Mouse (Mus musculus): ENCODE results near the gene Chrna9.

GRCm38 (mm10) chr5:65908751-65909150 is 26.0 kb upstream of the Chrna9 start:
- TF ChIP-seq POLR2A (IDR thresholded peaks at IDR 0.05; ENCODE audit: low read depth, low read length): no peak
- no peak for TF ChIP-seq BHLHE40 (IDR thresholded peaks at IDR 0.05; ENCODE audit: low read depth, low read length)
